Mouse (Mus musculus) ES-E14 (cell line): Measurements from ENCODE around the gene Drd1. TPM values are rescaled to one million over a fixed set of nuclear protein-coding genes. Genes with fewer than 3 reads are reported as not detected.

ENCODE experiments used
- DNase-seq: peaks from one replicate; pipeline ENCODE4 v3.0.0-alpha.2; 2013; ENCODE audit warnings: low read depth, low spot score
- H3K27ac ChIP-seq: 2 replicates; pipeline ENCODE4 v1.5.1; 2012; ENCODE audit warnings: low read depth, mild to moderate bottlenecking, low read length, moderate library complexity, mixed read lengths; ENCODE audit not compliant: poor library complexity, insufficient read depth, severe bottlenecking
- H3K36me3 ChIP-seq: 2 replicates; pipeline ENCODE4 v1.6.1; 2012; ENCODE audit warnings: mild to moderate bottlenecking, low read length, moderate library complexity, mixed read lengths; ENCODE audit not compliant: control insufficient read depth, poor library complexity, insufficient read depth, severe bottlenecking
- H3K4me1 ChIP-seq, 2 experiments: fragments of 150-350 bp in 1 of 2; sonication (generic) in 1 of 2; 2 replicates each; pipeline ENCODE4 v1.6.1; 2012; ENCODE audit warnings: low read length in 2 of 2, mild to moderate bottlenecking in 1 of 2, mixed read lengths in 1 of 2; ENCODE audit not compliant: control insufficient read depth in 2 of 2, insufficient read depth in 2 of 2, poor library complexity in 1 of 2
- H3K4me3 ChIP-seq, 2 experiments: fragments of 150-350 bp in 1 of 2; sonication (generic) in 1 of 2; 2 replicates each; pipeline ENCODE4 v1.5.1; 2012; ENCODE audit warnings: low read length in 2 of 2, low read depth in 1 of 2, mild to moderate bottlenecking in 1 of 2, mixed read lengths in 1 of 2; ENCODE audit not compliant: insufficient read depth in 1 of 2, poor library complexity in 1 of 2, severe bottlenecking in 1 of 2
- H3K9ac ChIP-seq: 2 replicates; pipeline ENCODE4 v1.6.1; 2012; ENCODE audit warnings: low read depth, mild to moderate bottlenecking, low read length, mixed read lengths; ENCODE audit not compliant: poor library complexity, insufficient read depth, severe bottlenecking
- H3K9me3 ChIP-seq: fragments of 150-350 bp; sonication (generic); 2 replicates; pipeline ENCODE4 v1.6.1; 2012; ENCODE audit warnings: low read depth, mild to moderate bottlenecking, low read length; ENCODE audit not compliant: control insufficient read depth, insufficient read depth
- CHD2 ChIP-seq: IDR thresholded peaks from 2 replicates; pipeline ENCODE4 v1.6.1; 2014; ENCODE audit warnings: mild to moderate bottlenecking, low read depth, low read length, inconsistent platforms
- HCFC1 ChIP-seq: IDR thresholded peaks from 2 replicates; pipeline ENCODE4 v1.6.1; 2012; ENCODE audit warnings: low read length, inconsistent platforms, borderline replicate concordance; ENCODE audit not compliant: insufficient read depth
- MAFK ChIP-seq: IDR thresholded peaks from 2 replicates; pipeline ENCODE4 v1.6.1; 2014; ENCODE audit warnings: mild to moderate bottlenecking, low read depth, low read length, inconsistent platforms; ENCODE audit not compliant: insufficient read depth
- ZC3H11A ChIP-seq: IDR thresholded peaks from 2 replicates; pipeline ENCODE4 v1.6.1; 2012; ENCODE audit warnings: low read depth, mild to moderate bottlenecking, inconsistent platforms, low read length, borderline replicate concordance
- ZNF384 ChIP-seq: IDR thresholded peaks from 2 replicates; pipeline ENCODE4 v1.6.1; 2012; ENCODE audit warnings: low read depth, low read length, inconsistent platforms
- in situ Hi-C, 2 experiments: fragments of 600-800 bp; cut with MboI; formaldehyde crosslinking; loops; one replicate each; pipeline ENCODE4 v1.15.1; 2025; ENCODE audit warnings: low sequenced_read_pairs in 2 of 2, inconsistent platforms in 1 of 2; ENCODE audit not compliant: unreplicated experiment in 2 of 2
- total RNA-seq: library from RNA; depleted of rRNA; stranded (reverse); fragments of 300-350 nt; gene quantifications from 2 replicates; pipeline ENCODE4 v1.2.3, GENCODE M21; 2012

The Drd1 gene
- total RNA-seq, 1 experiment: not detected

- TF ChIP-seq ZC3H11A: no peak
- TF ChIP-seq MAFK: no peak
- TF ChIP-seq HCFC1: no peak
- TF ChIP-seq ZNF384: no peak
- no peak for TF ChIP-seq CHD2
- in situ Hi-C loops: no loop called here
- no peak overlapping the region for H3K9ac ChIP-seq
- no peaks in the 10 kb centered on the region for H3K9me3 ChIP-seq
- no peak overlapping the region for H3K4me3 ChIP-seq
- no peak for DNase-seq
- peaks cover 2 to 13% of the 10 kb centered on the region in 2 experiments; a peak in 2 of 4 replicates for H3K4me1 ChIP-seq
- peaks cover 7% of the 10 kb centered on the region; the same call in 1 of the 2 replicates for H3K36me3 ChIP-seq
- H3K27ac ChIP-seq: no peak overlapping the region
Observed at GRCm38 (mm10) chr13:54077470-54078174, 22.1 kb upstream of the Drd1 start.

GRCm38 (mm10) chr13:54076762-54077460, 21.4 kb upstream of the Drd1 start:
- Histone ChIP-seq H3K9me3 (no peaks in the 10 kb centered on the region), H3K36me3 (peaks cover 6% of the 10 kb centered on the region; the same call in 1 of the 2 replicates), H3K27ac (no peak overlapping the region), H3K9ac (no peak overlapping the region), H3K4me3 (no peak overlapping the region), H3K4me1 (peaks cover 3 to 13% of the 10 kb centered on the region in 2 experiments; a peak in 2 of 4 replicates)
- TF ChIP-seq HCFC1 (no peak), MAFK (no peak), ZC3H11A (no peak), ZNF384 (no peak), CHD2 (no peak)
- no peak for DNase-seq
- in situ Hi-C loops: no loop called here

GRCm38 (mm10) chr13:54076051-54076450, 20.5 kb upstream of the Drd1 start:
- in situ Hi-C loops: no loop called here
- peaks cover 3 to 13% of the 10 kb centered on the region in 2 experiments; a peak in 2 of 4 replicates for H3K4me1 ChIP-seq
- no peak for TF ChIP-seq CHD2
- TF ChIP-seq ZNF384: no peak
- TF ChIP-seq HCFC1: no peak
- no peak for TF ChIP-seq ZC3H11A
- TF ChIP-seq MAFK: no peak
- no peak for DNase-seq
- no peak overlapping the region for H3K9ac ChIP-seq
- H3K27ac ChIP-seq: no peak overlapping the region
- H3K36me3 ChIP-seq: peaks cover 5% of the 10 kb centered on the region; the same call in 1 of the 2 replicates
- no peak overlapping the region for H3K4me3 ChIP-seq
- H3K9me3 ChIP-seq: no peaks in the 10 kb centered on the region

GRCm38 (mm10) chr13:54075416-54075815, 19.9 kb upstream of the Drd1 start:
- Histone ChIP-seq H3K9ac (no peak overlapping the region), H3K36me3 (peaks cover 5% of the 10 kb centered on the region; the same call in 1 of the 2 replicates), H3K9me3 (no peaks in the 10 kb centered on the region), H3K27ac (no peak overlapping the region), H3K4me3 (no peak overlapping the region), H3K4me1 (peaks cover 3 to 15% of the 10 kb centered on the region in 2 experiments; a peak in 2 of 4 replicates)
- TF ChIP-seq ZC3H11A: no peak
- TF ChIP-seq CHD2: no peak
- no peak for TF ChIP-seq ZNF384
- no peak for TF ChIP-seq MAFK
- TF ChIP-seq HCFC1: no peak
- no peak for DNase-seq
- in situ Hi-C loops: no loop called here
